Mouse (Mus musculus): ENCODE measurements around the gene Kcnq5.
"Not testable (repeated sequence)": the region's sequence is repeated elsewhere in the genome, so short reads cannot be mapped to it uniquely, and the experiment has no call there.

Gene Kcnq5

DNA sequence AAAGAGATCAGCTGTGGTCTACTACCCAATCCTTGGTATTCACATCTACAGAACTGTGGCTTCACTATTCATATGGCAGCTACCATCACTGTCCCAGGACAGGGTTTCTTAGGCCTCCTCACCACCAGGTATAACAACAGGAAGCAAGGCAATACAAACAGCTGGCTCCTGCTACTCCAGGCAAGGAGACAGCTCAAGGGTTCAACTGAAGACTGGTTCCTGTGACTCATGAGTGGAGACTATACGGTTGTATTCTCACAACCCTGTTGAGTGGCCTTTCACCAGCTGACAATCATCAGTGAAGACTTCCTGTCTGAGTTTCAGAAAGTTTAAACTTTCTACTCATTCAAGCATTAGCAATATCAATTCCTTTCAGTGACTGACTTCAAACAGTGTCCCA is 327.7 kb downstream of the Kcnq5 start:
- no peak for DNase-seq (ENCODE audit: low spot score)

DNA sequence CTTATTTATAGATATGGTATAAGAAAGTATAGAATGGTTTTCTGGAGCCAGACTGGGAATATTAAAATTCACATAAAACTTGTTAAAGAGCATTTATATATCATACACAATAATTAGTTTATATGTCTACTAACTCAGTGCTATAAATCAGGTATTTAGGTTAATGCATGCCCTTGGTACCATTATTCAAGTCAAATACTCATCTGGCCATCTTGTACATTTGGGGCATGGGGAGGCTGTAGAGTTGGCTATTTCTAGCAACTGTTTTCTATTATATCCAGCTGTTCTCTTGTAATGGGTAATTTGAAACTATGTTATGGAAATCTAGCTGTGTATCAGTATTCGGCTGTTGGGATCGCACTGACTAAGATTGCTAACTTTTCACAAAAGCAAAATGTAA is 339.3 kb downstream of the Kcnq5 start:
- no peak for DNase-seq (ENCODE audit: low spot score)

DNA sequence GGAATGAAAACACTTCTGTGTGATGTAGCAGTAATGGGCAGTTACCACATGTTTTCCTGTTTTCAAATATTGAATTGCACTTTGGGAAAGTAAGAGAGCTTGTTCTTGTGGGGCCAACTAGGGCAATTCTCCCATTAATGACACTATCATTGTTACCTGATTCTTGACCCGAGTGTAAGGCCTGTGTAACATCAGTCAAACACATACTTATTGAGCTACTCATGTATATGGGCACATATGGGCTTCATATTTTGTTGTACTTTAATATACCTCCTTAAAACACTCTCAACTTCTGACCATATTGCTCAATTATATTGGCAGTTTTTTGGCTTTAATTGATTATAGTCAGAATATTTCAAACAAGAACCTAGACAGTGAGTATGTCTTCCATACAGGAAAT is 339.7 kb downstream of the Kcnq5 start:
- DNase-seq (ENCODE audit: low spot score), result no peak

- DNase-seq (ENCODE audit: low spot score), result no peak
Observed at GRCm38 (mm10) chr1:21618712-21619111, 343.0 kb downstream of the Kcnq5 start.

GRCm38 (mm10) chr1:21616666-21617065 is 345.1 kb downstream of the Kcnq5 start:
- DNase-seq (ENCODE audit: low spot score), result no peak

- DNase-seq (ENCODE audit: low spot score), result no peak
Observed at GRCm38 (mm10) chr1:21613933-21614332, 347.8 kb downstream of the Kcnq5 start.

- DNase-seq (ENCODE audit: low spot score), result no peak
Observed at GRCm38 (mm10) chr1:21604003-21604402, 357.7 kb downstream of the Kcnq5 start.

DNA sequence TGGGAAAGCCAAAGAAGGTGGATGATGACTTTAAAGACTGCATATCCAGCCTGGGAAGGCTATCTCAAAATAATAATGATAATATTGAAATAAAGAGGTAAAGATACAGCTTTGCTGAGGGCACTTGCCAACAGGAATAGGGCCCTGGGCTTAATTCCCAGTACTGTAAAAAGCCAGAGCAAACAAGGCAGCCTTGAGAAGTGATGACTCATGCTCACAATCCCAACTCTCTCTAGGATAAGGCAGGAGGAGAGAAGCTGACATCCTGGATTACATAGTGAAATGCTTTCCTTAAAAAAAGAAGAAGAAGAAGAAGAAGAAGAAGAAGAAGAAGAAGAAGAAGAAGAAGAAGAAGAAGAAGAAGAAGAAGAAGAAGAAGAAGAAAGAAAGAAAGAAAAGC is 359.2 kb downstream of the Kcnq5 start:
- no peak for DNase-seq (ENCODE audit: low spot score)

GRCm38 (mm10) chr1:21600606-21601005 is 361.1 kb downstream of the Kcnq5 start:
- DNase-seq (ENCODE audit: low spot score), result no peak

GRCm38 (mm10) chr1:21593872-21594271 is 367.9 kb downstream of the Kcnq5 start:
- no peak for DNase-seq (ENCODE audit: low spot score)

DNA sequence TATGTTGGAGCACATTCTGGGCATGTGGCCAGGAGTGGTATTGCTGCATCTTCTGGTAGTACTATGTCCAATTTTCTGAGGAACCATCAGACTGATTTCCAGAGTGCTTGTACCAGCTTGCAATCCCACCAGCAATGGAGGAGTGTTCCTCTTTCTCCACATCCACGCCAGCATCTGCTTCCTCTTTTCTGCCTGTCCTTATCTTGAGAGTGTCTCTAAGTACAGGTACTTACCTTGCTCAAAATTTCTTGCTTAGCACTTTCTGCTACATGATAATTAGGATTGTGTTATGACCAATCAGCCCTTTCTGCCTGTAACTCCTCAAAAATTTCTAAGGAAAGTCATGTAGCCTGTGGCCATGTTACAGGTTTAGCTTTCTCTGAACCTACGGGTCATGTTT is 394.3 kb downstream of the Kcnq5 start:
- not testable (repeated sequence) for DNase-seq (ENCODE audit: low spot score)

GRCm38 (mm10) chr1:21554630-21555029 is 407.1 kb downstream of the Kcnq5 start:
- DNase-seq (ENCODE audit: low spot score), result no peak

- no peak for DNase-seq (ENCODE audit: low spot score)
Observed at GRCm38 (mm10) chr1:21552715-21553114, 409.0 kb downstream of the Kcnq5 start.

DNA sequence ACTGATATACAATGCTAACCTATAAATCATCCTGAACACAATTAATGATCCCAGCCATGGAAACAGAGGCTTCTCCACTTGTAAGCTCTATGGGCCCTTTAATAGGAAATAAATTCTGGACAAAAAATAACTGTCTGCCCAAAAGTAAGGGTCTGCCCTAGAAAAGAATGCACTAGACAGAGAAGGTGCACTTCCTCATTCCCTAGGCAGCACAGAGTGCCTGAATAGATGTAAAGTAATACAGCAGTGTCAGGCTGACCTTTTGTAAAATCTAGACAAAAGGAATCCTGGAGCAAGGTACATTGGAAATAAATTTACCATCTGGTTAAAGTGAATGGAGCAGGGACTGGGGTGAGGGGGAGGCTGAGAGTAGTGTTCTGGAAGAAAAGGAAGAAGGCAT is 417.8 kb downstream of the Kcnq5 start:
- no peak for DNase-seq (ENCODE audit: low spot score)

DNA sequence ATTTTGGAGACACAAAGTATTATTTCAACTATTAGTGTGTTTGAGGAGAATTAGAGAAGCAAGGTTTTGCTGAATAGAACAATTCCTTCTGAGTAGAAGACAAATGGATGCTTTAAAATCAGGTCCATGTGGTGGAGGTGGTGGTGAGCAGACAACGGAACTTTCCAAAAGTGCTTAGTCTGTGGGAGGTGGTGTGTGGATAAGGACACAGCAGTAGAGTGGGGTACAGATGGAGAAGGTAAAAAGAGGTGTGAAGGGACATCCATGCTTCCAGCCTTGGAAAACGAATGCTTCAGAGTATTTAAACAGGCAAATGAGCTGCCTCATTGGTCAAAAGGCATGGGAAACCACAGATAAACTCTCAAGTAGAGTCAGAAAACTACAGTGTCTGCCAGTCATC is 422.3 kb downstream of the Kcnq5 start:
- DNase-seq (ENCODE audit: low spot score), result no peak

- no peak for DNase-seq (ENCODE audit: low spot score)
Observed at GRCm38 (mm10) chr1:21530823-21531222, 430.9 kb downstream of the Kcnq5 start.

DNA sequence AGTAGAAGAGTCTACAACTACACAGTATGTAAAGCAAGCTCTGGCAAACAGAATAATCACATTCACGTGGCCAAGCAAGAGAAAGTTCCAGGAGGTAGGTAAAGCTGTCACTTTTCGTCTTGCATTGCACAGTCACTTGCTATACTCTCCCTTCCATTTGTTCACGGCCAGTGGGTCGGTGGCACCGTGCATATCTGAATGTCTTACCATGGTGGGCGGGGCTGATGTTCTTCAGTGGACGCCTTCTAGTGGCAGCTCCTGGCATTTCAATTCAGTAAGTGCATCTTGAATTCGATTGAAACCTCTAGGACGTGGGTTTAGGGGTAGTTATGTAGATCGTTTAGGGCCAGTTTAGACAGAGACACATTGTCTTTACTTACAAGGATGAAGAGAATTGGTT is 439.7 kb downstream of the Kcnq5 start:
- no peak for DNase-seq (ENCODE audit: low spot score)

- no peak for DNase-seq (ENCODE audit: low spot score)
Observed at GRCm38 (mm10) chr1:21521475-21521874, 440.3 kb downstream of the Kcnq5 start.

DNA sequence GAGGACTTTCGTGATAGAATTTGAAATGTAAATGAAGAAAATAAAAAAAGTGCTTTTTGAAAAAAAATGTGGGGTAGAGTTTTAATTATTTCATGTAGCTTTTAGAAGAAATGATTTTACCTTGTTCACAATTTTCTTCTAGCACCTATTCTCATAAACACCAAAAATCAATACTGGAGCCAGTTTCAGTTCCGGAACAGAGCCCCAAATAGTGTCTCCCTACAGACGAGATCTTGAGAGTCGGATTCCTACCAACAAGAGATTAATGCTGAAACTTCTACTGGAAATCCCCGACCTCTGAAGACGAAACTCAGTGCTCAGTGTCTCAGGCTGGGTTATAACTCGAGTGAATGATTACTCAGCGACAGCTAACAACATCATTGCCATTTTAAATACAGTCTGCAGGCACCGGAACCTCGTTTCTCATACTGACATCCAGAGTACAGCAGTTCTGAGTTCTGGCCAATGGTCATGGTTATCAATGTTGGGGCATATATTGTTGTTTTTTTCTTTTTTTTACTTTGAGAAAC is 441.6 kb downstream of the Kcnq5 start:
- DNase-seq (ENCODE audit: low spot score), result no peak

GRCm38 (mm10) chr1:21506665-21507064 is 455.1 kb downstream of the Kcnq5 start:
- DNase-seq (ENCODE audit: low spot score), result no peak

- DNase-seq (ENCODE audit: low spot score), result no peak
Observed at GRCm38 (mm10) chr1:21499815-21500534, 461.8 kb downstream of the Kcnq5 start.

GRCm38 (mm10) chr1:21496307-21496706 is 465.4 kb downstream of the Kcnq5 start:
- DNase-seq (ENCODE audit: low spot score), result no peak

DNA sequence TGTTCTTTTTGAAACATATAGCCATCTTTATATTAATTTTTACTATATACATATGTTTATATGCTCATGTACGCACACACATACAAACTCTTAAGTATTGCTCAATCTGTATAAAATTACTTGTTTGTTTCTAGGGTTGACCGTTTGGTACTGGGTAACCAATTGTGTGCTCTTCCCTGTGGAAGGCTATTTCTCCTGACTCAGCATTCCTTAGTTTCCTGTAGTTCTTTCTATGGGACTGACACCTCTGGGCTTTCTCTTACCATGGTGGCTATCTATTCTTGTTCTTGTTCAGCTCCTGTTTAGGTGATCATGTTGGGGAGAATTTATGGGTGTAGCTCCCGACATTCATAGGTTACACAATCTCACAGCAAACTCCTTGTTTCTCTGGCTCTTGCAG is 473.1 kb downstream of the Kcnq5 start:
- no peak for DNase-seq (ENCODE audit: low spot score)

GRCm38 (mm10) chr1:21486266-21486665 is 475.5 kb downstream of the Kcnq5 start:
- no peak for DNase-seq (ENCODE audit: low spot score)

Data from testis, postnatal 10 days (tissue).